Mouse (Mus musculus) ovary, adult 18-20 months (tissue): Measurements from ENCODE around the gene Mus81.
"Not testable (repeated sequence)": the region's sequence is repeated elsewhere in the genome, so short reads cannot be mapped to it uniquely, and the experiment has no call there.

Experiments used
- DNase-seq: peaks from one replicate; pipeline ENCODE4 v3.0.0; 2022; ENCODE audit warnings: low spot score, mixed read lengths

Gene Mus81

GRCm38 (mm10) chr19:5487768-5488550 is at the start of gene Mus81:
Gene Mus81 (minus strand): TSS chr19:5488402.
- DNase-seq = peak; percentile 95

DNA sequence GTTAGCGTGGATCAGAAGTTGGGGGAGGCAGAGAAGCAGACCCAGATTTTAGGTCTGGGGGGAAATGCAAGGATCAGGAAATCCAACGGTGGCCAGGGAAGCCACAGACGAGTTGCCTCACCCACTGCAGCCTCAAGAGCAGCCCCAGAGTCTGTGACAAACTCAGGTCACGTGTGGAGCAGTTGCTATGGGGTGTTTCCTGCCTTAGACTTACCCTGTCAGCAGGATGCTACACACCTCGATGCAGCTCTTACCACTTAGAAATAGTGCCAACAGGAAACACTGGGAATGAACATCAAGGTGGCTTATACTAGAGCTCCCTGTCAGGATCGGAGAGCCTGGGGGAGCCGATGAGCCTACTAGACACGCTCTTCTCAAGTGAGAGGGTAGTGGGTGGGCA is 44.3 kb upstream of the Mus81 start:
- no peak for DNase-seq

DNA sequence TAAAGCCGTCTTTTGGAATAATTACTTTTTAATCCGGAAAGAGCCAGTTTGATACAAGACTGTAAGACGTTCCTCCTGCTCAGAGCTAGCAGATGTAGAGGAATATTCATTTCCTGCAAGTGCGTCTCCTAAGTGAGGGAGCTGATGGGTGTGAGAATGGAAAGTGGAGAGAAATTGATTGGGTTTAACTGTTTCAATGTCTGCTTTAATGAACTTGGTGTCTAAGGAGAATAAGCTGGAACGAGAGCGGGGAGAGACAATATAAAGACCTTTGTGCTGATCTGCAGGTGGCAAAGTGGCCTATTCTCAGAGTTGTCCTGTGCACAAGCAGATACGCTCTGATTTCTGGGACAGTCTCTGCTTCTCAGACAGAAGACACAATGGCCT is 41.9 kb upstream of the Mus81 start:
- no peak for DNase-seq

DNA sequence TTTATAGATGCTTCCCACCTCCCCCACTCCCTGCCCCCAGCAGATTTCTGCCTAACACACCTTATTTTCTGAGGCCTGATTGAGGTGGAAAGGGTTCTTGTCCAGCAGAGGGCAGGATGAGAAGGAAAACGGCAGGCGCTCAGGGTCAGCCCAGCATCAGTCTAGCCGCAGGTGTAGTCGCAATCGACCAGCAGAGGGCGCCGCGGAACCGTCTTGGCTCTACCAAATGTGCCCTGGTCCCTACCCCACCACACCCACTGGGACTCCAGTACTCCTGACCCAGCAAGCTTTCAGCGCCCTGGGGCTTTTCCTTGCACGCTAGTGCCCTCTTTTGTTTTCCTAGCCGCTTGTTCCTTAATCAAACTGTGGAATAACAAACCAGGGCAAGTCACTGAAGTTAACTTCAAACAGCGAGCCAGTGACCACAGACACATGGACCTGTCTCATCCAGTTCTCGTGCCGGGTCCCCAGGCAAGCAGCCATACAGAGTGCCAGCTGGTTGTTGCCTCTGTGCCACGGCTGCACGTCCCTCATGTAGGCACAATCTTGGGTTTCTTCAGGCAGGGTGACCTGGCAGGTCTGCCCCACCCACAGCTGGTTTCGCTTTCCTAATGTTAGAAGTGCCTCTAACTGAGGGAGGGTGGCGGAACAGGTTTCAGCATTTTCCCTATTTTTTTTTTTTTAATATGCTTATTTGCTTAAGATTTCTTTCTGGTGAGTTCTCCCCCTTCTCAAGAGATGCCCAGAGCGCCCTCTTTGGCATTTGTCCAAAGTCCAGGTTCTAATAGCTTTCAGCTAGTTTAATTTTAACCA is 41.3 kb upstream of the Mus81 start:
- peak; percentile 91 for DNase-seq

- DNase-seq = no peak
These were observed 37.0 kb upstream of the Mus81 start for GRCm38 (mm10) chr19:5525204-5525603.

DNA sequence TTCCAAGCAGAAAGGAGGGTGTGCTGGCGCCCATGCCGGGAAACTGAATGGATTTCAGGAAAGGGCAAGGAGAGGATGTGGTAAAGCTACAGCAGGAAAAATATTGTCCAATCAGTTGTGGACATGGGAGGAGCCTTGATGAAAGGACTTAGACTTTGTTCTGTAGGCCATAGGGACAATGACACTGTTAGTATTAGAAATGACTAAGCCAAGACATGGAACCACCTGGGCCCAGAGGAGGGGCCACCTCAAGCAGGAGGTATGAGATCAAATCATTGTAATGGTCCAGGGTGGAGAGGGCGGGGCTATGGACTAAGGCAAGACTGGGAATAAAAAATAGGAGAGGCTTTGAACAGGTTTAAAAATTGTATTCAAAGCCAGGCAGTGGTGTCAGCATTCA is 30.5 kb upstream of the Mus81 start:
- no peak for DNase-seq

DNA sequence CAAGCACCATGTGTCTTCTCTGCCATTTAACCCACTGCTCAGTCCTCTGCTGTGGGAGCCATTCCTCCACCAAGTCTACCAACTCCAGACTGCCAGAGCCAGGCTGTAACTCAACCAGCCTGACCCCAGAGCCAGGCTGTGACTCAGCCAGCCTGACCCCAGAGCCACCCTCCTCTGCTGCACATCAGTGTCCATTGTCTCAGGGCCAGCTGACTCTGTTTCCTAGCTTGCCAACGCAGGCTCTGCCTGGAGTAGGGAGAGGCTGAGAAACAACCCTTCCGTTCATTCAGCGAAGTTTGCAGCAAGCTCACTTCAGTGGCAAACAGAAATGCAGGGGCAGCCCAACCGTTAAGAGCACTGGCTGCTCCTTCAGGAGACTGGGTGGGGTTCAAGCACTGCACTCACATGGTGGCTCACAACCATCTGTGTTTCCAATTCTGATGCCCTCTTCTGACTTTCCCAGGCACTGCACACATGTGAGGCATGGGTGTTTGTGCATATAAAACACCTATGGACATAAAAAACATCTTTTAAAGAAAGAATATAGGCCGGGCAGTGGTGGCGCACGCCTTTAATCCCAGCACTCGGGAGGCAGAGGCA is 28.8 kb upstream of the Mus81 start:
- no peak for DNase-seq

GRCm38 (mm10) chr19:5515840-5516777 is 27.9 kb upstream of the Mus81 start:
- no peak for DNase-seq

GRCm38 (mm10) chr19:5513005-5513349 is 24.8 kb upstream of the Mus81 start:
- no peak for DNase-seq

DNA sequence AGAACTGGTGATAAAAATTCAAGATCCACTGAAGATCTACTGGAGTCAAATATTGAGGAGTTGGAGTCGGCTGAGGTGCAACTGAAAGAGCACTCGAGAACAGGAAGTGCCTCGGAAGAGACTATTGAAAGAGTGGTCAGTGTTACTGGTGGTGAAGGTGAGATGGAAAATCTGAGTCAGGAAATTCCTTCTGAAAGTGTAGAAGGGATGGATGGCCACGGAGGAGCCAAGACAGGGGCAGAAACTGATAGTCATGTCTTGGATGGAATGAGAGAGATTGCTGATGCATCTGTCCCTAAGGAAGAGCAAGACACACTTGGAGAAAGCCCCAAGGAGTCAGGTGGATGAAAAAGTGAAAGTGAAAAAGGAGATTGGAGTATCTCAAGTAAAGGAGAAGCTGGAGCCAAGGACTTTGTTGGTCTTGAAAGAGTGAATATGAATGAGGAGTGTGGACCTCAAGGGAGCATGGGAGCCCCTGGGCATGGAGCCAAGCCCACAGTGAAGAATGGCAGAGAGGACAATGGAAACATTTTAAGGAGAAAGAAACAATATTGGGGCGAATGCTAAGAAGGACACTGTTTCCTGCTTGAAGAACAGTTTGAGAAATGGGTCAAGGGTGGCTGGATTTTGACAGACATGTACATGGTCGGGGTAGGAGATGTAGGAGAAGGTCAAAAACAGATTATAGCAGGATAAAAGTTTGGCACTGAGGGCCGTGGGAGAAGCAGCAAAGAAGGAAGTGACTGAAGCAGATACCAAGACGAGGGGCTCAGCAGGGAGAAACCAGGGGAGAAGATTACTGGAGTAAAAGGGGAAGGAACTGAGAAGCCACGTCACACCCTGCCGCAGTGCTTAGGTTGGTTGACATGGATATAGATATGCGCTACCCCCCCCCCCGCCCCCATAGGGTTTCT is 24.1 kb upstream of the Mus81 start:
- no peak for DNase-seq

DNA sequence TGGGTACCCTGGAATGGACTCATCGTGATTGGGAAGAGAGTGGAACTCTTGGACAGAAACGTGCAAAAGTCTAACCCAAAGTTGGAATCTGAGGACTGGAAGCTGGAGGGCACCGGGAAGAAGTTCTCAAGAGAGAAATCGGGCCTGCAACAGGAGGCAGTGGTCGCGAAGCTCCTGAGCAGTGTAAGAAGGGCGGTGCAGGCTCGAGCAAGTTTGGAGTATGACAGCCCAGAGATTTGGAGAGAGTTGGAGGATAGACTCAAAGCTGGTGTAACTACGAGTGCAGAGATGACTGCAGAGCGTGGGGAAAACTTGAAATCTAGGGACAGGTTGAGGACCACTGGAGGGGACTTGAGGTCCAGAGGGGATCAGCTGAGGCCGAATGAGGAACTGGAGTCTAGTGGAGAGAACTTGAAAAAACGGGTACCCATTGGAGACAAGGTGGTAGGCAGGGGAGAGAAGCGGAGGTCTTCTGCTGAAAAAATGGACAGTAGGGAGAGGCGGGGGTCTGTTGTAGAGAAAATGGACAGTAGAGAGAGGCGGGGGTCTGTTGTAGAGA is 23.0 kb upstream of the Mus81 start:
- no peak for DNase-seq

- peak; percentile 98 for DNase-seq
These were observed 22.1 kb upstream of the Mus81 start, which contains the start of gene Snx32 for GRCm38 (mm10) chr19:5510031-5511026. Gene Snx32 (minus strand): TSS chr19:5510538.

- DNase-seq = no peak
These were observed 15.5 kb upstream of the Mus81 start, which contains the start of gene 1700020D05Rik for GRCm38 (mm10) chr19:5503687-5504086. Gene 1700020D05Rik (minus strand): TSS chr19:5503787.

- no peak for DNase-seq
These were observed 12.2 kb upstream of the Mus81 start for GRCm38 (mm10) chr19:5500330-5500875.

GRCm38 (mm10) chr19:5496052-5496370 is 7.8 kb upstream of the Mus81 start:
- no peak for DNase-seq

DNA sequence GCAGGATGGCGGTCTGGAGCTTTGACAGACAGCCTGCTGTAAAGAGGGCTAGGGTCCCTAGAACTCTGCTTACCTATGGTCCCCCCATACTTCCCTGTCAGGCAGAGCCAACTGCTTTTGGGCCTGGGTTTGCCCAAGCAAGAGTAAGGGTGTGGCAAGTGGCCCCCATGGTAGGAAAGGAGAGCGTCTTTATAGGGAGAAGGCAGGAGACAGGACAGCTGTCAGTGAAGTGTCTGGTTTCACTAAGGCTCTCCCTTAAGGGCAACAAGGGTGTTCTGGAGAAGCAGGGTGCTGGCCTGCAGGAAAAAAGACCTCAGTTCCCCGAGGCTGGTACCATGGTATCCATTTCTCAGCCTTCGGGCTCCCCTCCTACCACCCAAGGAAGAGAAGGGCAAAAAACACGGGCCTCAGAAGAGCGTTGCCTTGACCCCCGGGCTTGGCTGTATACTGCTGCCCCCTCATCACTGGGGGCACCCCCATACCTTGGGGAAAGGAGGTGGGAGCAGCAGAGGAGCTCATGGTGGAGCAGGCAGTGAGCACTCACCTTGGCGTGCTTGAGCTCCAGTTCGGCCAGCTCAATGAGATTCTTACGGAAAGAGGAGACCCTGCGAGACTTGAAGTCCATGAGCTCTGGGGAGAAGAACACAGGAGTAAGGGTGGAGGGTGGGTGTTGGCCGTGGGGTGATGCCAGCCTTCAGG is 7.3 kb upstream of the Mus81 start:
- DNase-seq = no peak

GRCm38 (mm10) chr19:5494314-5494713 is 6.1 kb upstream of the Mus81 start:
- DNase-seq = no peak

DNA sequence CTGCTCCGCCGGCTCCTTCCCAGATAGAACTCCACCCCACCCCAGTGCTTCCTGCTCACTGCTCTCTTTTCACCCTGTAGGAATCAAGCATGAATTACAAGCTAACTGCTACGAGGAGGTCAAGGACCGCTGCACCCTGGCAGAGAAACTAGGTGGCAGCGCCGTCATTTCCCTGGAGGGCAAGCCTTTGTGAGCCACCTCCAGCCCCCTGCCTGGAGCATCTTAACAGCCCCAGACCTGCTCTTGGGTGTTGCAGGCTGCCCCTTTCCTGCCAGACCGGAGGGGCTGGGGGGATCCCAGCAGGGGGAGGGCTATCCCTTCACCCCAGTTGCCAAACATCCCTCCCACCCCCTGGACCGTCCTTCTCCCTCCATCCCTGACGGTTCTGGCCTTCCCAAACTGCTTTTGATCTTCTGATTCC is 5.1 kb upstream of the Mus81 start:
- not testable (repeated sequence) for DNase-seq
